Mouse (Mus musculus): ENCODE measurements around the gene Rnf4. TPM values are rescaled to one million over a fixed set of nuclear protein-coding genes. Genes with fewer than 3 reads are reported as not detected.

Gene Rnf4
- 125 and 143 TPM in 2 replicates for polyA plus RNA-seq (2014; fragmentation: Nextera tagmentation; extraction: Ambion mirVana)

DNA sequence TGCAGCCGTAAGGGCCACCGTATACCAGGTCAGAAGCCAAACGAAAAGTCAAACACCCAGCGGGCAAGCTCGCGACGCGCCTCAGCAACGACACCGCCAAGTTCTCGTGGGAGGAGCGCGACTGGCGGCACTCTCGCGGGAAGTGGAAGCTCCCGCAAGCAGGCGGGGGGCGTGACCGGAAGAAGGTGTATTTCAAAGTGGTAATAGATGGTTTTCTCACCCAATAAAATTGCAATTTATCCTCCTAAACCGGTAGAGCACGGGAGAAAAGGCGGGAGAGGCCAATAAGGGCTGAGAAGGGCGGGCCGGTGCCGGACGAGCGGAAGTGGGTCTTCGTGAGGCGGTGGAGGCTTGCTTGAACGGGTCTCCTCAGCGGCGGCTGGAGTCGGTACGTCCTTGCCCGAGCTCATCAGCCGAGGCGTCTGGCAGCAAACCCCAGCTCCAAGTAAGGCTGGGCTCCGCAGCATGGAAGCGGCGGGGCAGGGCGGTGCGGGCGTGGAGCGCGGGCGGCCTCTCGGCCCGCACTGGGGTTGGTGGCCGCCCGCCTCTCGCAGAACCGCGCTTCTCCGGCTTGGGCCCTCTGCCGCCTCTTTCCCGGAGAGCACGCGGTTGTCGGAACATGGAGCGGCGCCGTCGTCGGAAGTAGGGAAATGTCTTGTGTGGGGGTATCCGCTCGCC is at the start of gene Rnf4:
Rnf4 (plus strand) TSS at position 193 of the 678 bp plus-strand sequence.
- H3K4me1 ChIP-seq (ENCODE audit: control insufficient read depth, insufficient read depth, low read length) = peaks cover 7% of the 10 kb centered on the region
- H3K36me3 ChIP-seq (ENCODE audit: control insufficient read depth, insufficient read depth, low read length) = no peaks in the 10 kb centered on the region
- H3K27me3 ChIP-seq (ENCODE audit: control insufficient read depth, insufficient read depth, low read length) = no peaks in the 10 kb centered on the region
- H3K4me2 ChIP-seq = peak within 1 kb of the TSS; percentile 90
- peak; percentile 94 for ATAC-seq (replicated peaks; ENCODE audit: insufficient number of reproducible peaks, low FRiP score, low TSS enrichment)
- under 1% methylated on average over 62 of the region's 67 CpGs for WGBS (ENCODE audit: insufficient replicate concordance)
- H3K9me3 ChIP-seq (replicated peaks; ENCODE audit: control insufficient read depth, low read length) = no peaks in the 10 kb centered on the region
- H3K9ac ChIP-seq (ENCODE audit: low read depth, low read length) = peak within 1 kb of the TSS; percentile 99
- peak within 1 kb of the TSS; percentile 98 for H3K27ac ChIP-seq (ENCODE audit: low read depth, low read length)
- peak within 1 kb of the TSS; percentile 96 for H3K4me3 ChIP-seq (ENCODE audit: low read depth, low read length)

DNA sequence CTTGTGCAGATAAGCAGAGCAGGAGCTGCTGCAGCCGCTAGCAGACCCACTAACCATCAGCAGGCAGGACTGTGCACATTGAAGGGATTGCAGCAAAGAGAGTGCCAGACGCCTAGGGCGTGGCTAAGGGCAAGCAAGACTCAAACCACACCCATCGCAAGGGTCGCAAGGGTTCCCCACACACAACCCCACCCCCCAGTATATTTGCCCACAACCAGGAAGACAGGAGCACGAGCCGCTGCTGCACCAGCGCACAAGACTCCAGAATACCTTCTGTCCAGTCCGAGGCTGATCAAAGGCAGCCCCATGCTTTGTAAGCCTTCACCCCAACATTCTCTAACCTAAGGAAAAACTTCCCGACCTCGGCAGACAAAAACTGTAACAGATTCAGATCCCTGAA is 49.6 kb upstream of the Rnf4 start:
- Histone ChIP-seq H3K9me3 (replicated peaks; ENCODE audit: control insufficient read depth, low read length) (no peaks in the 10 kb centered on the region), H3K27me3 (ENCODE audit: control insufficient read depth, insufficient read depth, low read length) (peaks cover 57% of the 10 kb centered on the region), H3K27ac (ENCODE audit: low read depth, low read length) (no peak overlapping the region), H3K36me3 (ENCODE audit: control insufficient read depth, insufficient read depth, low read length) (no peaks in the 10 kb centered on the region), H3K9ac (ENCODE audit: low read depth, low read length) (no peak overlapping the region), H3K4me1 (ENCODE audit: control insufficient read depth, insufficient read depth, low read length) (peaks cover 10% of the 10 kb centered on the region), H3K4me3 (ENCODE audit: low read depth, low read length) (peak overlapping the region; percentile 47), H3K4me2 (peak overlapping the region; percentile 72)
- no peak for ATAC-seq (replicated peaks; ENCODE audit: insufficient number of reproducible peaks, low FRiP score, low TSS enrichment)
- 3% methylated on average over 11 of the region's 11 CpGs for WGBS (ENCODE audit: insufficient replicate concordance)

DNA sequence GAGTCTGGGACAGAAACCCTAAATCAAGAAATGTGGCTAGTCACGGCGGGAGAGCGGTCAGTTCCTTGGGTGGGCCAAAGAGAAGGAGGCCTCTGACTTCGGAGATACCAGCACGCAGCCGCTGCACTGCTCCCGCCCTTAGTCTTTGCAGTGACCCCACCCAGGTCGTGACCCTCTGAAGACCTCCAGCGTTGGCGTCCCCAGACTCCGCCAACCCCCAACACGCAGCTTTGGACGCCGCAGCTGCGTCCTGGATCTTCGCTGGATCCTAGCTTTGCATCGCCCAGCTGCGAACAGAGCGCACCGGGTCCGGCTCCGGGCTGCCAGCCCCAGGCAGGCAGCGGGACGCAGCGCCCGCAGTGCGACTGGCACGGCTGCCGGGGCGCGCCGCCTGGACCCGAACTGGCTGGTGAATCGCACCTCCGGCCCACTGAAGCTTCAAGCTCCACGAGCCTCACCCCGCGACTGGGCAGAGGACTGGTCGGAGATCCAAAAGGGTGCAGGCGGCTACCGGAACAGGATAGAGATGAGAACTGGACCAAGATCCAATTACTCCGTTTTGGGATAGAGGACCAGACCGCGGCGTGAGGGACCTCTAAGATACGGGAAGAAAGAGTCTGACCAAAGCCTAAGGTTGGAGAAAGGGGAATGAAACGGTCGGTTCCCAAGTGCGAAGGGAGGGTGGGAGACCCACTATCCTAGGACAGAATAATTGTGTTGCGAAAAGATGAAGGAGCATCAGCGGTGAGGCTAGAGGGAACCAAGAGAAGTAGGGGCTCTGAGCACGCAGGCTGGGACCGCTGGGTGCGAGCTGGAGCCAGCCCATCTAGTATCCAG is 48.9 kb upstream of the Rnf4 start:
- no peak for ATAC-seq (replicated peaks; ENCODE audit: insufficient number of reproducible peaks, low FRiP score, low TSS enrichment)
- H3K27ac ChIP-seq (ENCODE audit: low read depth, low read length) = no peak overlapping the region
- H3K4me1 ChIP-seq (ENCODE audit: control insufficient read depth, insufficient read depth, low read length) = peaks cover 10% of the 10 kb centered on the region
- no peaks in the 10 kb centered on the region for H3K36me3 ChIP-seq (ENCODE audit: control insufficient read depth, insufficient read depth, low read length)
- H3K27me3 ChIP-seq (ENCODE audit: control insufficient read depth, insufficient read depth, low read length) = peaks cover 62% of the 10 kb centered on the region
- peak overlapping the region; percentile 47 for H3K4me3 ChIP-seq (ENCODE audit: low read depth, low read length)
- peak overlapping the region; percentile 72 for H3K4me2 ChIP-seq
- WGBS (ENCODE audit: insufficient replicate concordance) = 2% methylated on average over 54 of the region's 54 CpGs
- H3K9me3 ChIP-seq (replicated peaks; ENCODE audit: control insufficient read depth, low read length) = no peaks in the 10 kb centered on the region
- H3K9ac ChIP-seq (ENCODE audit: low read depth, low read length) = peak overlapping the region; percentile 59

DNA sequence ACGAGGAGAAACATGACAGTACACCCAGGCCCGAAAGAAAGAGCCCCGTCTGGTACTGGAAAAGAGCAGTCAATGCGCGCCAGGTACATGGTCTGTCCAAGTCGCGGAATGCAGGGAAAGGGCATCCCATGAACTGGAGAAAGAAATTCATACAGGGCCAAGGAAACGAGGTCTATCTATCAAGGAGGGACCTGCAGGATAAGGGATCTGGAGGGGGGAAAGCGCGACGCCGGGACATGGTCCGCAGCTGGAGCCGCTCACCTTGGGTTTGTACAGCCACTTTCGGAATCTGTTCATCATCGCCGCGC is 48.3 kb upstream of the Rnf4 start:
- H3K9ac ChIP-seq (ENCODE audit: low read depth, low read length) = no peak overlapping the region
- H3K4me1 ChIP-seq (ENCODE audit: control insufficient read depth, insufficient read depth, low read length) = peaks cover 10% of the 10 kb centered on the region
- WGBS (ENCODE audit: insufficient replicate concordance) = 2% methylated on average over 18 of the region's 18 CpGs
- ATAC-seq (replicated peaks; ENCODE audit: insufficient number of reproducible peaks, low FRiP score, low TSS enrichment) = no peak
- peaks cover 62% of the 10 kb centered on the region for H3K27me3 ChIP-seq (ENCODE audit: control insufficient read depth, insufficient read depth, low read length)
- no peaks in the 10 kb centered on the region for H3K36me3 ChIP-seq (ENCODE audit: control insufficient read depth, insufficient read depth, low read length)
- H3K4me3 ChIP-seq (ENCODE audit: low read depth, low read length) = peak overlapping the region; percentile 47
- no peak overlapping the region for H3K27ac ChIP-seq (ENCODE audit: low read depth, low read length)
- no peaks in the 10 kb centered on the region for H3K9me3 ChIP-seq (replicated peaks; ENCODE audit: control insufficient read depth, low read length)
- H3K4me2 ChIP-seq = peak overlapping the region; percentile 72

DNA sequence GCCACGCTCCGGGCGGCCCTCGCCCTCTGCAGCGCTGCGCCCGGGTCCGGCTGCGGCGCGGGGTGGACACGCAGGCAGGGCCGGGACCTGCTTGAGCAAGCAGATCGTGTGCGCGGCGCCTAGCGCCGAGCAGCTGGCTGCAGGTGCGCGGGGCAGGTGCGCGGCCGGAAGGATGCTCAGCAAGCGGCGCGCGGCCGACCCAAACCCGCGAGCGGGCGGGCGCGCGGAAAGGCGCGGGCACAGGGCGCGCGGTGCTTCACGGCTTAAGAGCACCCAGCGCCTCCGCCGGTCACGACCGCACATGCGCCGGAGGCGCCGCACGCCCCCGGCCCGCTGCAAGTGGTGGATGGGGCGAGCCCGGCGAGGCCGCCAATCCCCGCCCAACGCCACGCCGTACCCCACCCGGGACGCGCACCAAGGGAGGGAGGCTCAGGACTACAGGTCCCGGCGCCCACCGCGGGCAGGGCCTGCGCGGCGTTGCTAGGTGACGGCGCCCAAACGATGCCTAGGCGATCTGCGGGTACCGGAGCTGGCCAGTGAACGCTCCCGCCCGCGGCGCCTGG is 47.9 kb upstream of the Rnf4 start, which contains the start of the genes Zfyve28 and Cfap99:
Zfyve28 (minus strand) TSS at position 296 of the 563 bp plus-strand sequence.
Cfap99 (plus strand) TSS at position 447 of the 563 bp plus-strand sequence.
- under 1% methylated on average over 67 of the region's 83 CpGs for WGBS (ENCODE audit: insufficient replicate concordance)
- Histone ChIP-seq H3K27ac (ENCODE audit: low read depth, low read length) (no peak within 1 kb of the TSS), H3K4me3 (ENCODE audit: low read depth, low read length) (peak within 1 kb of the TSS; percentile 47), H3K4me1 (ENCODE audit: control insufficient read depth, insufficient read depth, low read length) (peaks cover 10% of the 10 kb centered on the region), H3K36me3 (ENCODE audit: control insufficient read depth, insufficient read depth, low read length) (no peaks in the 10 kb centered on the region), H3K9me3 (replicated peaks; ENCODE audit: control insufficient read depth, low read length) (no peaks in the 10 kb centered on the region), H3K4me2 (peak within 1 kb of the TSS; percentile 72), H3K9ac (ENCODE audit: low read depth, low read length) (peak within 1 kb of the TSS; percentile 59; the same call in 1 of the 2 replicates), H3K27me3 (ENCODE audit: control insufficient read depth, insufficient read depth, low read length) (peaks cover 62% of the 10 kb centered on the region)
- ATAC-seq (replicated peaks; ENCODE audit: insufficient number of reproducible peaks, low FRiP score, low TSS enrichment) = peak; percentile 83

DNA sequence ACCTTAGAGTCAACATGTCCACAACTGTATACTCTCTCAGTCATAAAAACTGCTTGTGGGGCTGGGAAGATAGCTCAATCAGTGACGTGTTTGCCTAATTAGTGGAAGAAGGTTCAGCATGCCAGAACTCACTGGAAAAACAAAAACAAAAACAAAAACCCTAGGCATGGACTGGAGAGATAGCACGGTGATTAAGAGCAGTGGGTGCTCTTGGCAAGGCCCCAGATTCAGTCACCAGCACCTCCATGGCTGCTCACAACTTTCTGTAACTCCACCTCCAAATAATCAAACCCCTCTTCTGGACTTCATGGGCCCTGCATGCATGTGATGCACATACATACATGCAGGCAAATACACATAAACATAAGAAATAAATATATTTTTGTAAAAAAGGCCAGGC is 46.8 kb upstream of the Rnf4 start:
- Histone ChIP-seq H3K36me3 (ENCODE audit: control insufficient read depth, insufficient read depth, low read length) (no peaks in the 10 kb centered on the region), H3K4me2 (no peak overlapping the region), H3K9ac (ENCODE audit: low read depth, low read length) (no peak overlapping the region), H3K4me1 (ENCODE audit: control insufficient read depth, insufficient read depth, low read length) (peaks cover 10% of the 10 kb centered on the region), H3K4me3 (ENCODE audit: low read depth, low read length) (no peak overlapping the region), H3K27me3 (ENCODE audit: control insufficient read depth, insufficient read depth, low read length) (peaks cover 62% of the 10 kb centered on the region), H3K27ac (ENCODE audit: low read depth, low read length) (no peak overlapping the region), H3K9me3 (replicated peaks; ENCODE audit: control insufficient read depth, low read length) (no peaks in the 10 kb centered on the region)
- WGBS (ENCODE audit: insufficient replicate concordance) = 64% methylated on average over 2 of the region's 2 CpGs
- no peak for ATAC-seq (replicated peaks; ENCODE audit: insufficient number of reproducible peaks, low FRiP score, low TSS enrichment)

DNA sequence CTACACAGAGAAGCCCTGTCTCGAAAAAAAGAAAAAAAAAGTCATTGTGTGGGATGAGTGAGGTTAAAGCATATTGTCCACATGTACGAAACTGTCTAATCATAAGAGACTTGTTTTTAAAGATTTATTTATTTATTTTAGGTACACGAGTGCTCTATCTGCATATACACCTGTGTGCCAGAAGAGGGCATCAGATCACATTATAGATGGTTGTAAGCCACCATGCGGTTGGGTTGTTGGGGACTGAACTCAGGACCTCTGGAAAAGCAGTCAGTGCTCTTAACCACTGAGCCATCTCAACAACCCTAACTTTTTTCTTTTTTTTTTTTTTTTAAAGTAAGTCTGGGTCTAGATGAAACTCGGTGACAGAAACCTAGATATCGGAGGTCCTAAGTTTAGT is 42.7 kb upstream of the Rnf4 start:
- no peak overlapping the region for H3K9ac ChIP-seq (ENCODE audit: low read depth, low read length)
- 76% methylated on average over 6 of the region's 6 CpGs for WGBS (ENCODE audit: insufficient replicate concordance)
- peaks cover 33% of the 10 kb centered on the region for H3K27me3 ChIP-seq (ENCODE audit: control insufficient read depth, insufficient read depth, low read length)
- no peak overlapping the region for H3K4me3 ChIP-seq (ENCODE audit: low read depth, low read length)
- ATAC-seq (replicated peaks; ENCODE audit: insufficient number of reproducible peaks, low FRiP score, low TSS enrichment) = no peak
- no peak overlapping the region for H3K4me2 ChIP-seq
- no peaks in the 10 kb centered on the region for H3K36me3 ChIP-seq (ENCODE audit: control insufficient read depth, insufficient read depth, low read length)
- H3K4me1 ChIP-seq (ENCODE audit: control insufficient read depth, insufficient read depth, low read length) = peaks cover 8% of the 10 kb centered on the region; the same call in 1 of the 2 replicates
- H3K9me3 ChIP-seq (replicated peaks; ENCODE audit: control insufficient read depth, low read length) = no peaks in the 10 kb centered on the region
- no peak overlapping the region for H3K27ac ChIP-seq (ENCODE audit: low read depth, low read length)

DNA sequence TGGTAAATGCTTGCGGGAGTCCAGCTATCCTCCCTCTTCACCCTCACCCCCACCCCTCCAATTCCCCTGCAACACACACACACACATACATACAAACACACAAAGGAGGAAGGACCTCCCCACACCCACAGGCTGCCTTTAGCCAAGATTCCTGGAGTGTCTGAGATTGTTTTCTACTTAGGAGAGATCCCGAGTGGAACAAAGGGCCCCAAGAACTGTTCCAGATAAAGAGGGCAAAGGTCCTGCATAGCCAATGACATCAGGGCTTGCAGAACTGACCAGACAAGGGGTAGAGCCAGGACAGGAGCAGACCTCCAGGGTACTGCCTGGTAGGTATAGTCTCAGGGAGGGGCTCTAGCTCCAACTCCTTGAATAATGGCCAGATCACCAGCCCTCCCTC is 41.4 kb upstream of the Rnf4 start:
- H3K9me3 ChIP-seq (replicated peaks; ENCODE audit: control insufficient read depth, low read length) = no peaks in the 10 kb centered on the region
- no peak for ATAC-seq (replicated peaks; ENCODE audit: insufficient number of reproducible peaks, low FRiP score, low TSS enrichment)
- peaks cover 21% of the 10 kb centered on the region for H3K27me3 ChIP-seq (ENCODE audit: control insufficient read depth, insufficient read depth, low read length)
- peaks cover 8% of the 10 kb centered on the region; the same call in 1 of the 2 replicates for H3K4me1 ChIP-seq (ENCODE audit: control insufficient read depth, insufficient read depth, low read length)
- H3K9ac ChIP-seq (ENCODE audit: low read depth, low read length) = no peak overlapping the region
- 26% methylated on average over 2 of the region's 2 CpGs for WGBS (ENCODE audit: insufficient replicate concordance)
- H3K36me3 ChIP-seq (ENCODE audit: control insufficient read depth, insufficient read depth, low read length) = no peaks in the 10 kb centered on the region
- H3K4me2 ChIP-seq = no peak overlapping the region
- no peak overlapping the region for H3K4me3 ChIP-seq (ENCODE audit: low read depth, low read length)
- H3K27ac ChIP-seq (ENCODE audit: low read depth, low read length) = no peak overlapping the region

Measured in heart, embryonic 11.5 days (tissue).